ENCODE assay signal across 9 mouse cellular contexts in genomic region chr6:64607942-64608341, GRCm38 (mm10).
DNase-seq lines count a peak whose midpoint lies in the region; ATAC-seq and TF ChIP-seq lines count a peak whose summit lies in the region.
"Had no signal": no experiment of that assay in that cellular context is flagged by ENCODE, and none has a peak within 500 bp of the region (broad histone marks: within the 10 kb centered on the region; RNA-seq: fewer than 3 reads in every experiment).

No protein-coding gene starts in this region.

- H3K27me3 ChIP-seq in neural tube, embryonic 15.5 days (replicated peaks), result no peaks in the 10 kb centered on the region
- no peaks in the 10 kb centered on the region for H3K27me3 ChIP-seq in stomach, postnatal 0 days (ENCODE audit: control insufficient read depth, insufficient read depth, low read length)
- no peaks in the 10 kb centered on the region for H3K27me3 ChIP-seq in kidney, embryonic 14.5 days (ENCODE audit: control insufficient read depth, insufficient read depth, low read length)
- H3K27me3 ChIP-seq: liver, embryonic 15.5 days had no signal

- no peak overlapping the region for H3K4me3 ChIP-seq in neural tube, embryonic 15.5 days (replicated peaks)
- H3K4me3 ChIP-seq in stomach, postnatal 0 days (ENCODE audit: low read depth, low read length), result no peak overlapping the region
- H3K4me3 ChIP-seq in kidney, embryonic 14.5 days (ENCODE audit: low read length), result no peak overlapping the region
- H3K4me3 ChIP-seq: liver, embryonic 15.5 days had no signal

- DNase-seq in gastrocnemius, postnatal 10 days, result peak; percentile 11
- no peak for DNase-seq in gastrocnemius, postnatal 14 days
- peak; percentile 43 for DNase-seq in neural tube, embryonic 10.5 days (ENCODE audit: extremely low spot score, low spot score)
- DNase-seq in frontal cortex, postnatal 36 days (ENCODE audit: low spot score in 2 of 2), result peak; percentile 37 to 46
- peak; percentile 21 for DNase-seq in stomach, postnatal 0 days (ENCODE audit: low spot score)

- H3K9me3 ChIP-seq in neural tube, embryonic 15.5 days (replicated peaks), result no peaks in the 10 kb centered on the region
- no peaks in the 10 kb centered on the region for H3K9me3 ChIP-seq in stomach, postnatal 0 days (ENCODE audit: control insufficient read depth, low read length)
- no peaks in the 10 kb centered on the region for H3K9me3 ChIP-seq in kidney, embryonic 14.5 days (ENCODE audit: control insufficient read depth, low read length)
- H3K9me3 ChIP-seq: liver, embryonic 15.5 days had no signal

- H3K36me3 ChIP-seq in neural tube, embryonic 15.5 days, result no peaks in the 10 kb centered on the region
- H3K36me3 ChIP-seq in stomach, postnatal 0 days (ENCODE audit: control insufficient read depth, insufficient read depth, low read length), result no peaks in the 10 kb centered on the region
- no peaks in the 10 kb centered on the region for H3K36me3 ChIP-seq in kidney, embryonic 14.5 days (ENCODE audit: control insufficient read depth, insufficient read depth, low read length)
- H3K36me3 ChIP-seq: liver, embryonic 15.5 days had no signal

- TF ChIP-seq EP300 in stomach, postnatal 0 days (optimal IDR thresholded peaks at IDR 0.05), result no peak

- 26% methylated on average over 1 of the region's 1 CpGs for WGBS in neural tube, embryonic 15.5 days
- 6% methylated on average over 1 of the region's 1 CpGs for WGBS in stomach, postnatal 0 days
- 8% methylated on average over 1 of the region's 1 CpGs for WGBS in kidney, embryonic 14.5 days

- intact Hi-C loops in gastrocnemius, postnatal 14 days (cut with DNase I; ENCODE audit: low total_unique reads), result no loop called here

- no peak overlapping the region for H3K9ac ChIP-seq in neural tube, embryonic 15.5 days (replicated peaks)
- H3K9ac ChIP-seq in stomach, postnatal 0 days (ENCODE audit: low read length), result no peak overlapping the region
- H3K9ac ChIP-seq in kidney, embryonic 14.5 days (ENCODE audit: low read depth, low read length), result no peak overlapping the region
- H3K9ac ChIP-seq: liver, embryonic 15.5 days had no signal

- TF ChIP-seq CTCF in stomach, postnatal 0 days (IDR thresholded peaks at IDR 0.05; ENCODE audit: low read depth), result peak; percentile 63

- no peak for ATAC-seq in neural tube, embryonic 15.5 days (ENCODE audit: low FRiP score)
- no peak for ATAC-seq in stomach, postnatal 0 days (ENCODE audit: low FRiP score, low TSS enrichment)
- ATAC-seq in erythroblast, adult 5-6 weeks (replicated peaks; ENCODE audit: low FRiP score, poor library complexity, severe bottlenecking), result no peak
- no peak for ATAC-seq in kidney, embryonic 14.5 days (ENCODE audit: low FRiP score, low TSS enrichment)

- H3K4me2 ChIP-seq in neural tube, embryonic 15.5 days, result no peak overlapping the region
- H3K4me2 ChIP-seq in stomach, postnatal 0 days (replicated peaks; ENCODE audit: low read depth), result no peak overlapping the region
- H3K4me2 ChIP-seq in kidney, embryonic 14.5 days (replicated peaks; ENCODE audit: low read depth, low read length), result no peak overlapping the region
- H3K4me2 ChIP-seq: liver, embryonic 15.5 days had no signal

- H3K4me1 ChIP-seq in neural tube, embryonic 15.5 days, result no peaks in the 10 kb centered on the region
- H3K4me1 ChIP-seq in stomach, postnatal 0 days (replicated peaks; ENCODE audit: control insufficient read depth, insufficient read depth), result no peaks in the 10 kb centered on the region
- H3K4me1 ChIP-seq in kidney, embryonic 14.5 days (ENCODE audit: control insufficient read depth, insufficient read depth, low read length), result no peaks in the 10 kb centered on the region
- H3K4me1 ChIP-seq: liver, embryonic 15.5 days had no signal

- no peak overlapping the region for H3K27ac ChIP-seq in neural tube, embryonic 15.5 days (replicated peaks)
- no peak overlapping the region for H3K27ac ChIP-seq in stomach, postnatal 0 days (replicated peaks)
- H3K27ac ChIP-seq in kidney, embryonic 14.5 days (ENCODE audit: low read depth, low read length), result no peak overlapping the region
- H3K27ac ChIP-seq: liver, embryonic 15.5 days had no signal
